In the genomic region with DNA sequence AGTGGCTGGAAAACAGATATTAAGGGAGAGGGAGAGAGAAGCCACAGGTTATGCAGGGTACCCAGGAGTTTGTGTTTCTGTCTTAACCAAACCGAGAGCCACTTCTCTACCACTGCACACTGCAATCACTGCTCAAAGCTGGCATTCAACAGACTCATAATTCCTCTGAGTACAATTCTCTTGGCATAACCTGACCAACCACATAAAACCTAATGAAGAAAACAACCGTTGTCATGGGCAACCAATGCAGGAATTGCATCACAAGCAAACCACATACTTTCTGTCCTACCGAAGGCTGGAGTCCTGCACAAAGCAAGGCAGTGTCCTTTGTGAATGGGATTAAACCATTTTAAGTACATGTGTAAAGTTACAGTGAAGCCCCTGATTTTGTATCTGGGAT, we compare ENCODE assay signal across 13 mouse cellular contexts.
A peak's percentile ranks its signal among the peaks of the same experiment; 100 is the strongest.
DNase-seq lines count a peak whose midpoint lies in the region; ATAC-seq and TF ChIP-seq lines count a peak whose summit lies in the region.
"Had no signal": no experiment of that assay in that cellular context is flagged by ENCODE, and none has a peak within 500 bp of the region (broad histone marks: within the 10 kb centered on the region; RNA-seq: fewer than 3 reads in every experiment).

No protein-coding gene starts in this region.

- no peaks in the 10 kb centered on the region for H3K4me1 ChIP-seq in kidney, adult 2 months (ENCODE audit: control insufficient read depth, insufficient read depth, low read length)
- H3K4me1 ChIP-seq in kidney, embryonic 16.5 days (ENCODE audit: insufficient read depth, low read length): no peaks in the 10 kb centered on the region
- peaks cover 14% of the 10 kb centered on the region for H3K4me1 ChIP-seq in embryonic fibroblast, embryonic 13.5 days (ENCODE audit: control insufficient read depth, insufficient read depth, low read length)

- no peak overlapping the region for H3K27ac ChIP-seq in kidney, adult 2 months (ENCODE audit: insufficient read depth, low read depth, low read length)
- no peak overlapping the region for H3K27ac ChIP-seq in kidney, embryonic 16.5 days (ENCODE audit: low read length)
- peak overlapping the region; percentile 86 for H3K27ac ChIP-seq in embryonic fibroblast, embryonic 13.5 days (ENCODE audit: insufficient read depth, low read length)
- H3K27ac ChIP-seq: hindbrain, embryonic 14.5 days; kidney, postnatal 0 days; macrophage had no signal

- no peak overlapping the region for H3K4me2 ChIP-seq in kidney, embryonic 16.5 days (replicated peaks; ENCODE audit: low read depth, low read length)
- H3K4me2 ChIP-seq: hindbrain, embryonic 14.5 days had no signal

- no peaks in the 10 kb centered on the region for H3K9me3 ChIP-seq in kidney, embryonic 16.5 days (ENCODE audit: low read length)

- ATAC-seq in kidney, embryonic 16.5 days (ENCODE audit: low FRiP score, low TSS enrichment): no peak
- no peak for ATAC-seq in inflammation-experienced regulatory T-cells, adult 6 months

- TF ChIP-seq POLR2A in kidney, adult 2 months (IDR thresholded peaks at IDR 0.05; ENCODE audit: low read depth, low read length): no peak
- no peak; the same call in 1 of the 2 replicates for TF ChIP-seq POLR2A in embryonic fibroblast, embryonic 13.5 days (IDR thresholded peaks at IDR 0.05; ENCODE audit: low read depth, low read length)

- 53% methylated on average over 3 of the region's 3 CpGs for WGBS in kidney, adult 2 months
- 71% methylated on average over 3 of the region's 3 CpGs for WGBS in kidney, embryonic 16.5 days

- peak; percentile 43 for DNase-seq in kidney, adult 2 months
- DNase-seq in lung, postnatal 36 days: peak; percentile 80
- no peak for DNase-seq in ovary, postnatal 14 days (ENCODE audit: low spot score)
- no peak for DNase-seq in heart, adult 9 months (ENCODE audit: low spot score in 2 of 2)
- DNase-seq: gastrocnemius, postnatal 10 days; right cerebral cortex, postnatal 25 days had no signal

- H3K36me3 ChIP-seq in kidney, adult 2 months (ENCODE audit: control insufficient read depth, insufficient read depth, low read length): no peaks in the 10 kb centered on the region
- H3K36me3 ChIP-seq in kidney, embryonic 16.5 days (ENCODE audit: insufficient read depth, low read length): no peaks in the 10 kb centered on the region
- H3K36me3 ChIP-seq in C2C12 (ENCODE audit: control insufficient read depth, insufficient read depth): no peaks in the 10 kb centered on the region

- H3K79me2 ChIP-seq in C2C12 (ENCODE audit: control insufficient read depth, insufficient read depth): no peaks in the 10 kb centered on the region

- H3K27me3 ChIP-seq in kidney, adult 2 months (replicated peaks; ENCODE audit: control insufficient read depth, insufficient read depth, low read length): no peaks in the 10 kb centered on the region
- H3K27me3 ChIP-seq in kidney, embryonic 16.5 days (ENCODE audit: insufficient read depth, low read length): no peaks in the 10 kb centered on the region
- no peaks in the 10 kb centered on the region for H3K27me3 ChIP-seq in C2C12 (ENCODE audit: control insufficient read depth, insufficient read depth, insufficient read length)

- H3K9ac ChIP-seq in kidney, embryonic 16.5 days (replicated peaks; ENCODE audit: low read length): no peak overlapping the region
- H3K9ac ChIP-seq: hindbrain, embryonic 14.5 days had no signal

- H3K4me3 ChIP-seq in kidney, adult 2 months (ENCODE audit: insufficient read depth, low read depth, low read length): no peak overlapping the region
- H3K4me3 ChIP-seq in kidney, embryonic 16.5 days (ENCODE audit: low read length): no peak overlapping the region
- H3K4me3 ChIP-seq in C2C12 (ENCODE audit: insufficient read depth, poor library complexity, severe bottlenecking): no peak overlapping the region
- no peak overlapping the region for H3K4me3 ChIP-seq in embryonic fibroblast, embryonic 13.5 days (ENCODE audit: insufficient read depth, low read length)

- peak overlapping the region; percentile 20 for H3ac ChIP-seq in C2C12 (ENCODE audit: control insufficient read depth, insufficient read length, low read depth)

- H3K79me3 ChIP-seq in C2C12 (ENCODE audit: low read depth): no peaks in the 10 kb centered on the region

- no peak for TF ChIP-seq CTCF in kidney, adult 2 months (conservative IDR thresholded peaks at IDR 0.05; ENCODE audit: insufficient read depth, insufficient read length, low read depth, low read length)
- TF ChIP-seq CTCF in C2C12 (IDR thresholded peaks at IDR 0.05; ENCODE audit: control insufficient read depth, insufficient read depth, insufficient read length): no peak
- TF ChIP-seq CTCF in embryonic fibroblast, embryonic 13.5 days (IDR thresholded peaks at IDR 0.05; ENCODE audit: borderline replicate concordance, insufficient read depth, low read length): no peak

TF ChIP-seq in C2C12, 6 proteins besides CTCF, POLR2A, EP300 and RAD21:
- peak; percentile 97 for TF ChIP-seq CEBPB (IDR thresholded peaks at IDR 0.05; ENCODE audit: low read depth)
- TF ChIP-seq USF1 (IDR thresholded peaks at IDR 0.05; ENCODE audit: low read depth): no peak
- no peak for TF ChIP-seq FOSL1 (IDR thresholded peaks at IDR 0.05; ENCODE audit: insufficient read depth, low read length, poor library complexity, severe bottlenecking)

Comparison
In these comparisons a context has a peak if more than half of its experiments do, and no peak if none do; other contexts are left out.
1. DNase-seq: peak in kidney, adult 2 months (single experiment) and lung, postnatal 36 days (single experiment); none in ovary, postnatal 14 days (single experiment) and heart, adult 9 months (0 of 2).